Mouse (Mus musculus): ENCODE results near the gene Emc9. TPM values are rescaled to one million over a fixed set of nuclear protein-coding genes. Genes with fewer than 3 reads are reported as not detected.

Emc9 gene
- polyA plus RNA-seq, 1 experiment from 2014 or later = 21.2 TPM

DNA sequence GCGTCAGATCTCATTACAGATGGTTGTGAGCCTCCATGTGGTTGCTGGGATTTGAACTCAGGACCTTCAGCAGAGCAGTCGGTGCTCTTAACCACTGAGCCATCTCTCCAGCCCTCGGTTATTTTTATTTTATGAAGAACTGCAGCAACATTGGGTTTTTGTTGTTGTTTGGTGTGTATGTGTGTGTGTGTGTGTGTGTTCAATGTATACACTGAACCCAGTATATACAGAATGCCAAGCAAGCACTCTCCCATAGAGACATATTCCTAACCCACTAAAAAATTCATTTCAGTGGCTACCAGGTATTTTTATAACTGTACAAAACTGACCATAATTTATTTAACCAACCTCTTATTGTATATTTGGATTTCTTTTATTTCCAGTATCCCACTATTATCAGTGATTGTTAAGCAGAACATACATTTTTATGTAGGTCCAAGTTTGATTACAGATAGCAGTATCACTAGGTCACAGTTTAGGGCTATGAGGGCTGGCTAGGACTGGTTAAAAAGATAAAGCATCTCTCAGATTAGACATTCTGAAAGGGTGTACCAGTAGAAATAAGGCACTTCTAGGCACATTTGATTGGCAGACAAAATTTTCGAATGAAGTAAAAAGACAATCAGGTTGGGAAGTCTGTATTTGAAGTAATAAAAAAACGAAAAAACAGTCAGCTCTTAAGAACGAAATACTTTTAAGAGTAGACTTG lies 26.2 kb downstream of the Emc9 start:
- 0 out of 2 replicates have a peak overlapping the region, but pooled peaks have one; percentile 73 for H3K4me3 ChIP-seq
- H3K9ac ChIP-seq = no peak overlapping the region
- WGBS = 53% methylated on average over 6 of the region's 6 CpGs
- no peaks in the 10 kb centered on the region for H3K9me3 ChIP-seq (replicated peaks)
- H3K4me1 ChIP-seq (replicated peaks) = peaks cover 21% of the 10 kb centered on the region
- no peaks in the 10 kb centered on the region for H3K27me3 ChIP-seq
- H3K27ac ChIP-seq = peak overlapping the region; percentile 99
- H3K4me2 ChIP-seq = peak overlapping the region; percentile 66
- peaks cover 6% of the 10 kb centered on the region; the same call in 1 of the 2 replicates for H3K36me3 ChIP-seq
- ATAC-seq (replicated peaks; ENCODE audit: insufficient number of reproducible peaks, insufficient read depth, low FRiP score, low read depth) = no peak

DNA sequence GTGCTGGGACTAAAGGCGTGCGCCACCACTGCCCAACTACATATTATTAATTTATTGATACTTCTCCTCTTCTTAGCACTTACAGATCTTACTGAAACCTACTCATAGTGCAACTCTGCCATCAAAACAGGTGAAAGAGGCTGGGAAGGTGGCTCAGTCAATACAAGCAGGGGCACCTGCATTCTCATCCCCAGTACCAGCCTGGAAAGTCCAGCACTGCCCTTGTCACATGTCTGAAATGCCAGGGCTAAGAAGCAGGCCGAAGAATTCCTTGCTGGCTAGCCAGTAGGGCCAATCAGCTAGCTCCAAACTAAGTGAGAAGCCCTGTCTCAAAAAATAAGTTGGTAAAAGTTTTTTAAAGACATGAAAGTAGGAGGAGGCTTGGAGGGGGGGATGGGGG lies 27.5 kb downstream of the Emc9 start:
- no peak for ATAC-seq (replicated peaks; ENCODE audit: insufficient number of reproducible peaks, insufficient read depth, low FRiP score, low read depth)
- no peak overlapping the region for H3K9ac ChIP-seq
- H3K9me3 ChIP-seq (replicated peaks) = no peaks in the 10 kb centered on the region
- H3K4me1 ChIP-seq (replicated peaks) = peaks cover 21% of the 10 kb centered on the region
- H3K27me3 ChIP-seq = no peaks in the 10 kb centered on the region
- H3K4me3 ChIP-seq = no peak overlapping the region
- 73% methylated on average over 3 of the region's 3 CpGs for WGBS
- H3K27ac ChIP-seq = peak overlapping the region; percentile 12; the same call in 1 of the 2 replicates
- no peaks in the 10 kb centered on the region for H3K36me3 ChIP-seq
- no peak overlapping the region for H3K4me2 ChIP-seq

GRCm38 (mm10) chr14:55557003-55557402 lies 28.1 kb downstream of the Emc9 start:
- no peak overlapping the region for H3K4me2 ChIP-seq
- no peak overlapping the region; the same call in 1 of the 2 replicates for H3K27ac ChIP-seq
- no peaks in the 10 kb centered on the region for H3K36me3 ChIP-seq
- 26% methylated on average over 5 of the region's 5 CpGs for WGBS
- H3K4me1 ChIP-seq (replicated peaks) = peaks cover 17% of the 10 kb centered on the region
- no peak for ATAC-seq (replicated peaks; ENCODE audit: insufficient number of reproducible peaks, insufficient read depth, low FRiP score, low read depth)
- no peaks in the 10 kb centered on the region for H3K9me3 ChIP-seq (replicated peaks)
- H3K9ac ChIP-seq = no peak overlapping the region
- no peak overlapping the region for H3K4me3 ChIP-seq
- no peaks in the 10 kb centered on the region for H3K27me3 ChIP-seq

- Histone ChIP-seq H3K4me3 (no peak overlapping the region), H3K4me1 (replicated peaks) (peaks cover 6% of the 10 kb centered on the region), H3K9ac (no peak overlapping the region), H3K27me3 (no peaks in the 10 kb centered on the region), H3K27ac (no peak overlapping the region), H3K4me2 (no peak overlapping the region), H3K36me3 (peaks cover under 1% of the 10 kb centered on the region; the same call in 1 of the 2 replicates), H3K9me3 (replicated peaks) (no peaks in the 10 kb centered on the region)
- no peak for ATAC-seq (replicated peaks; ENCODE audit: insufficient number of reproducible peaks, insufficient read depth, low FRiP score, low read depth)
- 44% methylated on average over 3 of the region's 3 CpGs for WGBS
Measured at GRCm38 (mm10) chr14:55555788-55556187, 29.3 kb downstream of the Emc9 start.

DNA sequence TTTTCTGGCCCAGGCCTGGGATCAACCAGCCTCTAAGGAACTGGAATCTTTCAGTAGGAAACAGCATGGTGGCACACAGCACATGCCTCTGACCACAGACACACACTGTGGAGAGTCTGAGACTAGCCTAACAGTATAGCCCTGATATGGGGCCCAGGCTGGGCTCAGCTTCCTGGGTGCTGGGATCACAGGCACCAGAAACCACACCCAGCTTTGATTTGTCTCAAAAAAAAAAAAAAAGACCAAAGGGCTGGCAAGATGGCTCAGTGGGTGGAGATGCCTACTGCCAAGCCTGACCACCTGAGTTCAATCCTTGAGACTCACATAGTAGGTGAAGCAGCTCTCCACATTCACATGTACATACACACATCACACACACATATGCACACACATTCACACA lies 30.5 kb downstream of the Emc9 start:
- no peak overlapping the region for H3K4me3 ChIP-seq
- no peak overlapping the region for H3K9ac ChIP-seq
- no peak overlapping the region for H3K4me2 ChIP-seq
- no peaks in the 10 kb centered on the region for H3K9me3 ChIP-seq (replicated peaks)
- peaks cover 12% of the 10 kb centered on the region; the same call in 1 of the 2 replicates for H3K36me3 ChIP-seq
- no peak overlapping the region for H3K27ac ChIP-seq
- peaks cover 6% of the 10 kb centered on the region for H3K4me1 ChIP-seq (replicated peaks)
- H3K27me3 ChIP-seq = no peaks in the 10 kb centered on the region
- ATAC-seq (replicated peaks; ENCODE audit: insufficient number of reproducible peaks, insufficient read depth, low FRiP score, low read depth) = no peak

GRCm38 (mm10) chr14:55551794-55552193 lies 33.3 kb downstream of the Emc9 start:
- Histone ChIP-seq H3K4me1 (replicated peaks) (no peaks in the 10 kb centered on the region; the same call in 1 of the 2 replicates), H3K4me3 (no peak overlapping the region), H3K9ac (no peak overlapping the region), H3K9me3 (replicated peaks) (no peaks in the 10 kb centered on the region), H3K4me2 (no peak overlapping the region), H3K27me3 (no peaks in the 10 kb centered on the region), H3K36me3 (peaks cover 36% of the 10 kb centered on the region), H3K27ac (no peak overlapping the region)
- no peak for ATAC-seq (replicated peaks; ENCODE audit: insufficient number of reproducible peaks, insufficient read depth, low FRiP score, low read depth)
- WGBS = 88% methylated on average over 8 of the region's 8 CpGs

DNA sequence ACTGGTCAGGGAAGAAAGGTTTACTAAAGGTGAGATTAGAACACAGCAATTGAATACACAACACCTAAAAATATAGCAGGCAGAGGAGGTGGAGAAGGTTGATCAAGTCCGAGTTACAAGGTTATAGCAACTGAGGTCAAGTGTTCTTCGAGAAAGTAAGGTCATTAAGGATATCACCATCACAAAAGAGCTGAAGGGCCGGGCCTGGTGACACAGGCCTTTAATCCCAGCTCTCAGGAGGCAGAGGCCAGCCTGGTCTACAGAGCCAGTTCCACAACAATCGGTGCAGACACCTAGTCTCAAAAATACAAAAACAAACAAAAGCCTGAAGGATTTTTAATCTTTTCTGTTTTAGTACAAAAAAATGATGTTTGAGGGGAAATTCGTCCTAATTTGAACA lies 33.8 kb downstream of the Emc9 start:
- WGBS = 68% methylated on average over 5 of the region's 5 CpGs
- Histone ChIP-seq H3K27ac (no peak overlapping the region), H3K9ac (no peak overlapping the region), H3K36me3 (peaks cover 37% of the 10 kb centered on the region), H3K4me2 (no peak overlapping the region), H3K4me3 (no peak overlapping the region), H3K9me3 (replicated peaks) (no peaks in the 10 kb centered on the region), H3K4me1 (replicated peaks) (no peaks in the 10 kb centered on the region), H3K27me3 (no peaks in the 10 kb centered on the region)
- ATAC-seq (replicated peaks; ENCODE audit: insufficient number of reproducible peaks, insufficient read depth, low FRiP score, low read depth) = no peak

DNA sequence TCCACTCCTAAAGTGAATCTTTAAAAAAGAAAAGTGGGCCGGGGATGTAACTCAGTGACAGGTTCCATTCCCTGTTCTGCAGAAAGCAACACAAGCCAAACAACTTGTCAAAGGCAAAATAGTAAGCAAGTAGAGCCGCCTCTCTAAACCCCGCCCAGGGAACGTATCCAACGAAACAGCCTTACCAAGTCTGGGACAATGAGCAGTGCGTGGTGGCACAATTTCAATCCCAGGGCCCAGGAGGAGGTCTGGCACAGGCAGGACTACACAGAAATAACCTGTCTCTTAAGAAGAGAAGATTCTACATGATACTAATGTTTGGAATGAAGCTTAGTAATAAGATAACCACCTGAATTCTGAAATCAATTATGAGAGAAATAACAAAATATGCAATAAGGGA lies 34.9 kb downstream of the Emc9 start:
- H3K4me3 ChIP-seq = no peak overlapping the region
- WGBS = 88% methylated on average over 6 of the region's 6 CpGs
- no peaks in the 10 kb centered on the region for H3K27me3 ChIP-seq
- peaks cover 47% of the 10 kb centered on the region for H3K36me3 ChIP-seq
- H3K9ac ChIP-seq = no peak overlapping the region
- H3K27ac ChIP-seq = no peak overlapping the region
- no peak for ATAC-seq (replicated peaks; ENCODE audit: insufficient number of reproducible peaks, insufficient read depth, low FRiP score, low read depth)
- no peak overlapping the region for H3K4me2 ChIP-seq
- no peaks in the 10 kb centered on the region for H3K9me3 ChIP-seq (replicated peaks)
- H3K4me1 ChIP-seq (replicated peaks) = no peaks in the 10 kb centered on the region

GRCm38 (mm10) chr14:55544334-55544733 lies 40.8 kb downstream of the Emc9 start:
- WGBS = 77% methylated on average over 9 of the region's 9 CpGs
- ATAC-seq (replicated peaks; ENCODE audit: insufficient number of reproducible peaks, insufficient read depth, low FRiP score, low read depth) = no peak
- Histone ChIP-seq H3K4me2 (no peak overlapping the region), H3K27me3 (no peaks in the 10 kb centered on the region), H3K27ac (no peak overlapping the region), H3K9ac (no peak overlapping the region), H3K36me3 (peaks cover 51% of the 10 kb centered on the region), H3K9me3 (replicated peaks) (no peaks in the 10 kb centered on the region), H3K4me1 (replicated peaks) (peaks cover 16% of the 10 kb centered on the region), H3K4me3 (no peak overlapping the region)

DNA sequence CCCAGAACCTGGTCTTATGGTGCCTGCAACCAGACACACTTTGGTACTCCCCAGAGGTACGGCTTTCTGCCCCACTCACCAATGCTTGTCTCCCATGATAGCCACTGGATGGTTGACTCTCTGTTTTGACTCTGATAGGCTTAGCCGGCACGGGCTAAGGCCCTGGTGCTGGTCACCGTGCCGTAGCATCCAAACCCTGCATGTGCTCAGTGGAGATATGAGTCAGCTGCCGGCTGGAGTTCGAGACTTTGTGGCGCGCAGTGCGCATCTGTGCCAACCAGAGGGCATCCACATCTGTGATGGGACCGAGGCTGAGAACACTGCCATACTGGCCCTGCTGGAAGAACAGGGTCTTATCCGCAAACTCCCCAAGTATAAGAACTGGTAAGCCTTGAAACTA lies 42.8 kb downstream of the Emc9 start:
- no peak for ATAC-seq (replicated peaks; ENCODE audit: insufficient number of reproducible peaks, insufficient read depth, low FRiP score, low read depth)
- 94% methylated on average over 12 of the region's 12 CpGs for WGBS
- Histone ChIP-seq H3K9ac (no peak overlapping the region), H3K9me3 (replicated peaks) (no peaks in the 10 kb centered on the region), H3K4me3 (no peak overlapping the region), H3K27me3 (no peaks in the 10 kb centered on the region), H3K4me2 (no peak overlapping the region), H3K27ac (no peak overlapping the region), H3K36me3 (peaks cover 31% of the 10 kb centered on the region; the same call in 1 of the 2 replicates), H3K4me1 (replicated peaks) (peaks cover 16% of the 10 kb centered on the region)

DNA sequence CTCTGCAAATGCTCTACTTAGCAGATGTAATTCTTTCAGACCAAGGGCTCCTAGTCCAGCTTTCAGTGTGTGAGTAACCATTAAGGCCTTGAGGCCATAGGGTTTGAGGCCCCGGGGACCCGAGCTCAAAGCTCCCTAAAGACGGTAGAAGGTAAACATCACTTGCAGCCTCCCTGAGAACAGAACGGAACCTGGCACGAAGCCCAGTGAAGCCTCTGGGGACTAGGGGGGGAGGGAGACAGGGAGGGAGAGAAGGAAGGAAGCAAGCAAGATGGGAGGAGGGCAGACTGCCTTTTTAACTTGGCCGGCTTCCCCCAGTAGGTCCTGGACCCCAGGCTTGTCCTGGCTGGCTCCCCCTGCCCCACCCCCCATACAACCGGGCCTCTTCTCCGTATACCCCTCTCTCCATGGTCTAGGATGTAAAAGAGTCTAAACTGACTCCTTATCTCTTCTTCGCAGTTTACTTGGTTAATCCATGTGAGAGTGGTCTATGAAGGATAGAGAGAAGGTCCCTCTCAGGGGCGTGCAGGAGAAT lies 44.2 kb downstream of the Emc9 start:
- peaks cover 23% of the 10 kb centered on the region; the same call in 1 of the 2 replicates for H3K36me3 ChIP-seq
- WGBS = 5% methylated on average over 10 of the region's 10 CpGs
- peak; percentile 61 for ATAC-seq (replicated peaks; ENCODE audit: insufficient number of reproducible peaks, insufficient read depth, low FRiP score, low read depth)
- peak overlapping the region; percentile 62 for H3K4me3 ChIP-seq
- peaks cover 16% of the 10 kb centered on the region for H3K4me1 ChIP-seq (replicated peaks)
- no peaks in the 10 kb centered on the region for H3K27me3 ChIP-seq
- peak overlapping the region; percentile 88 for H3K27ac ChIP-seq
- H3K9me3 ChIP-seq (replicated peaks) = no peaks in the 10 kb centered on the region
- peak overlapping the region; percentile 78 for H3K4me2 ChIP-seq
- H3K9ac ChIP-seq = peak overlapping the region; percentile 73
